Mouse (Mus musculus): ENCODE measurements around the gene Hp1bp3. TPM values are rescaled to one million over a fixed set of nuclear protein-coding genes. Genes with fewer than 3 reads are reported as not detected.

Gene Hp1bp3
- total RNA-seq, 2 experiments from 2014 or later = 153 to 154 TPM

GRCm38 (mm10) chr4:138219331-138219730 lies 3.2 kb downstream of the Hp1bp3 start:
- intact Hi-C loops (cut with DNase I) = no loop called here
- DNase-seq (ENCODE audit: extremely low spot score in 1 of 2, low spot score in 2 of 2) = no peak

GRCm38 (mm10) chr4:138220761-138221160 lies 4.7 kb downstream of the Hp1bp3 start:
- DNase-seq (ENCODE audit: extremely low spot score in 1 of 2, low spot score in 2 of 2) = no peak
- intact Hi-C loops (cut with DNase I) = no loop called here

DNA sequence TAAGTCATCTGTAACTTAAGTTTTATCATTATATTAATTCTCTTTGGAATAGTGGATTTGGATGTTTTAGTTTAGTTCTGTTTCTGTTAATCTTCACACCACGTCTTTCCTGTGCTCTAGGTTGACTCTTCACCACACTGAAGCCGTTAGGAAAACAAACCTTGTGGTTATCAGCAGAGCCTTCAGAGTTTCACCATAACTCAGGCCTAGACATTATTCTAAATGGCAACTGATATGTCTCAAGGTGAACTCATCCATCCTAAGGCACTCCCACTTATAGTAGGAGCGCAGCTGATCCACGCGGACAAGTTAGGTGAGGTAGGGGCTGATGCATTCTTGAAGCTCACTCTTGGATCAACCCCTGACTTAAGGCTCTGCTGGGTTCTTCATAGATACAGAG lies 5.3 kb downstream of the Hp1bp3 start:
- intact Hi-C loops (cut with DNase I) = no loop called here
- no peak for DNase-seq (ENCODE audit: extremely low spot score in 1 of 2, low spot score in 2 of 2)

DNA sequence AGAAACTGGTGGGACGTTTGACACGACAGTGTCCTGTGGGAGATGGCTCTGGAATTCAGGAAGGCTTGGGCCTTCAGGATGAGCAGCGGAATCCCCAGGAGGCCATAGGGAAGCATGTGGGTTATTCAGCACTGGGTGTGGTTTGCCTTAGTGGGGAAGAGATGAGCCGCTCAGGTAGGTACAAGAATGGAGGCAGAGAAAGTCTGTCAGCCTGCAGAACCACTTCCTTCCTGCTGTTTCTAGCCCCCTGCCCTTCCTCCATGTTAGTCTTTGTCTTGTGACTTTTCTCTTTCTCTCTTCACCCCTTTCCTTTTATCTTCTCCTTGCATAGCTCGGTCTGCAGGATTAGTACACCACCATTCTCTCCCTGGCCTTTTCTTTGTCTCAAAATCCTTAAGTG lies 6.3 kb downstream of the Hp1bp3 start:
- no peak for DNase-seq (ENCODE audit: extremely low spot score in 1 of 2, low spot score in 2 of 2)
- intact Hi-C loops (cut with DNase I) = no loop called here

DNA sequence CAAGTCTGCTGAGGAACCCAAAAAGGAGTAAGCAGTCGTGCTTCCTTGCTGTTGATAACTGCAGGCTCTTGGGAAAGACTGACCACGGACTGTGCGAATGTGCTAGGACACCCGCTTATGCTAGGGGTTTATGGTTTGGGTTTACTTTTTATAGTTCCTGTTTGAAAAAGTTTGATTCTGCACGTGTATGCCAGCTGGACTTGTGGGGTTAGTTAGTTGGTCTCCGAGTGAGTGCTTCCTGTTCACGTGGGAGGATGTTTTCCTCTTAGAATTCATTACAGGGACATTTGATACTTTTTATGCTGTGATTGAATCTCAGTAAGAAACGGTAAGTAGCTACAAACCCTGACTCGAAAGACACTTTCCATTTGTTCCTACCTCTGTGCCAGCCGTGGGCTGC lies 7.5 kb downstream of the Hp1bp3 start:
- no peak for DNase-seq (ENCODE audit: extremely low spot score in 1 of 2, low spot score in 2 of 2)
- intact Hi-C loops (cut with DNase I) = no loop called here

- peak; percentile 70 to 71 for DNase-seq (ENCODE audit: extremely low spot score in 1 of 2, low spot score in 2 of 2)
- intact Hi-C loops (cut with DNase I) = no loop called here
Measured at GRCm38 (mm10) chr4:138246756-138247665, 30.9 kb downstream of the Hp1bp3 start.

DNA sequence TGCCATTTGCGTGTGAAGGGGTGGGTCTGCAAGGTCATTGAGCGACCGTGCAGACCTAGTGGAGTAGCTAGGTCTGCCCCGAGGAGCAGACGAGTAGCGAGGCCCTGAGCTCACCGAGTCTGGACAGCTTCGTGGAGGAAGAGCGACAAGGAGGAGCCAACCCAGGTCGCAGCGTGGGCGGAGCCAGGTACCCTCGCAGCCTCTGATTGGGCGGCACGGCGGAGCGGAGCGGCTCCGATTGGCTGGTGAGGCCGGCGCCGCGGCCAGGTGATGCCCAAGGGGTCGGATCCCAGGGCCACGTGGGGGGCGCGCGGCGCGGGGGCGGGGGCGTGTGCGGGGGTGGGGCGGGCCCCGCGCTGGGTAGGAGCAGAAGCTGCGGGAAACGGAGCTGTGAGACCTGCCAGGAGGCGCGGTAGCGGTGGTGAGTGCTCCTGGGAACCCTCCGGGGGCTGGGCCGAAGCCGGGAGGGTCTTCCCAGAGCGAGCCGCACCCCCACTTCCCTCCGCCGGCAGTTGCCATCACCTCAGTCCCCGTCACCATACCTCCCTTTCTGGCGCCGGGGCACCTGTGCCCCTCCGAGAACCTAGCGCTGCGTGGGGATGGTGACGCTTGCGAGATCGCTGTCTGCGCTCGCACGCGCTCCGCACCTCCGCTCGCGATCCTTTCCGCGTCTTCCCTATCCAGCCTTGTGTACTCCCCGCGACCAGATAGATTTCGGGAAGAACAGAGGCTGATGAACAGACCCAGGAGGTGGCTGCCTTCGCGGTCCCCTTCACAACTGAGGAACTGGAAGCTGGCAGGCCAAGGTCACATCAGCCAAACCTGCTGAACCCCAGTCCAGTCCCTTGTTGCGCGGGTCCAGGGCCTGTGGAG lies 34.2 kb downstream of the Hp1bp3 start, which contains the start of the genes Sh2d5 and Kif17:
Gene Sh2d5, plus strand, starts transcription at position 316 of the 873 bp plus-strand sequence.
Gene Kif17, plus strand, starts transcription at position 348 of the 873 bp plus-strand sequence.
- intact Hi-C loops (cut with DNase I) = no loop called here
- peak; percentile 84 to 90 for DNase-seq (ENCODE audit: extremely low spot score in 1 of 2, low spot score in 2 of 2)

DNA sequence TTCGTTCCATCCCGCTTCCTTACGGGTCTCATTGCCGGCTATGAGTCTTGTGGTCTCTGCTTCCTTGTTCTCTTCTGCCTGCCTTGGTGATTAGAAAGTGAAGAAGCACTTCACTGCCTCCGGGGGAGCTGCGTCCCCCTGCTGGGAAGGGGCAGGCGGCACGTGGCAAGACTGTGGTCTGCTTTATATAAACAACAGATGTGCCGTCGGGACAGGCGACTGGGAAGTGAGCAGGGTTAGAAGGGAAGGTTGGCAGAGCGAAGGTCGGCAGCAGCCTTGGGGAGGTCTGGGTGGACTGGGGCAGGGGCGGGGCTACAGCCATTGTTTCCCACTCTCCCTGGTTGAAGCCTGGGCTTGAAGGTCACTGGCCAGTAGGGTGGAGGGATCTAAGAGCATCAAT lies 35.7 kb downstream of the Hp1bp3 start:
- DNase-seq (ENCODE audit: extremely low spot score in 1 of 2, low spot score in 2 of 2) = peak in 1 of 2 experiments; percentile 66
- intact Hi-C loops (cut with DNase I) = no loop called here

DNA sequence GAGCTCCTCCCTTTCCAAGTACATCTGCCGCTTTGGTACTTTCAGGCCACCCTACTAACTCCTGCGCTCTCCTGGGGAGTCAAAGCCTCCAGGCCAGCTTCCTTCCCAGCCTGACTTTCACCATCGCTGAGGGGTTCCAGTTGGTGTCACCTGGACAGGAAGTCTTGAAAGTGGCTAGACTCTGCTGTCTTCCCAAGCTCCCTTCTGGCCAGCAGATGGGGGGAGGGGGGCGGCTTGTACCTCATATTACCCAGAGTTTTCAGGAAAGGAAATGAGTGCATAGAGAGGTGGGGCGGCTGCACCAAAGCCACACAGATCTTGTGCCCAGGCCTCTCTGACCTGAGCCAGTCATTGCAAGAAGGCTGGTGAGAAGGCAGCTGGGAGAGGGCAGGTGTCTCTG lies 36.1 kb downstream of the Hp1bp3 start:
- intact Hi-C loops (cut with DNase I) = no loop called here
- no peak for DNase-seq (ENCODE audit: extremely low spot score in 1 of 2, low spot score in 2 of 2)

DNA sequence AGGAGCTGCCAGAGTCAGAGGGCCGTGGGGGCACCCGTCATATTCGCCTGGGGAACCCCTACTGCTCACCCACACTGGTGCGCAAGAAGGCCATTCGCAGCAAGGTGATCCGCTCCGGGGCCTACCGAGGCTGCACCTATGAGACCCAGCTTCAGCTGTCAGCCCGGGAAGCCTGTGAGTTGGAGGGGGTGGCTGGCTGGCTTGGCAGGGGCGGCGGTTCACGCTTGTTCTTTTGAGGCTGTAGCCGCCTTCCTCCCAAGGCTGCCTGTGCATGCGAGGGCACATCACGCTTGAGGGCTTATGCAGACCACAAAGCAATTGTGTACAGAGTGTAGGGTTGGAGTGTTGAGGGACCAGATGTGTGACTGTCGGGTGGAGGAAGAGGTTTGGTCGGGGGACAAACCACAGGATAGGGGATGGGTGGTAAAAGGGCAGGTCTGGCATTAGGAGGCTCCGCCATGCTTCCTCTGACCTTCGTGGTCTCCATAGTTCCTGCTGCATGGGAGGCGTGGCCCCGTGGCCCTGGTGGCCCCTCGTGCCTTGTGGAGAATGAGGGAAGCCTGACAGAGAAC lies 41.1 kb downstream of the Hp1bp3 start:
- intact Hi-C loops (cut with DNase I) = no loop called here
- DNase-seq (ENCODE audit: extremely low spot score in 1 of 2, low spot score in 2 of 2) = peak in 1 of 2 experiments; percentile 26

- no peak for DNase-seq (ENCODE audit: extremely low spot score in 1 of 2, low spot score in 2 of 2)
- intact Hi-C loops (cut with DNase I) = no loop called here
Measured at GRCm38 (mm10) chr4:138258663-138259062, 42.6 kb downstream of the Hp1bp3 start.

GRCm38 (mm10) chr4:138259482-138259881 lies 43.4 kb downstream of the Hp1bp3 start:
- intact Hi-C loops (cut with DNase I) = no loop called here
- DNase-seq (ENCODE audit: extremely low spot score in 1 of 2, low spot score in 2 of 2) = no peak

GRCm38 (mm10) chr4:138261843-138262681 lies 46.0 kb downstream of the Hp1bp3 start:
- peak; percentile 82 to 94 for DNase-seq (ENCODE audit: extremely low spot score in 1 of 2, low spot score in 2 of 2)
- intact Hi-C loops (cut with DNase I) = no loop called here

- intact Hi-C loops (cut with DNase I) = no loop called here
- no peak for DNase-seq (ENCODE audit: extremely low spot score in 1 of 2, low spot score in 2 of 2)
Measured at GRCm38 (mm10) chr4:138267869-138268268, 51.8 kb downstream of the Hp1bp3 start.

DNA sequence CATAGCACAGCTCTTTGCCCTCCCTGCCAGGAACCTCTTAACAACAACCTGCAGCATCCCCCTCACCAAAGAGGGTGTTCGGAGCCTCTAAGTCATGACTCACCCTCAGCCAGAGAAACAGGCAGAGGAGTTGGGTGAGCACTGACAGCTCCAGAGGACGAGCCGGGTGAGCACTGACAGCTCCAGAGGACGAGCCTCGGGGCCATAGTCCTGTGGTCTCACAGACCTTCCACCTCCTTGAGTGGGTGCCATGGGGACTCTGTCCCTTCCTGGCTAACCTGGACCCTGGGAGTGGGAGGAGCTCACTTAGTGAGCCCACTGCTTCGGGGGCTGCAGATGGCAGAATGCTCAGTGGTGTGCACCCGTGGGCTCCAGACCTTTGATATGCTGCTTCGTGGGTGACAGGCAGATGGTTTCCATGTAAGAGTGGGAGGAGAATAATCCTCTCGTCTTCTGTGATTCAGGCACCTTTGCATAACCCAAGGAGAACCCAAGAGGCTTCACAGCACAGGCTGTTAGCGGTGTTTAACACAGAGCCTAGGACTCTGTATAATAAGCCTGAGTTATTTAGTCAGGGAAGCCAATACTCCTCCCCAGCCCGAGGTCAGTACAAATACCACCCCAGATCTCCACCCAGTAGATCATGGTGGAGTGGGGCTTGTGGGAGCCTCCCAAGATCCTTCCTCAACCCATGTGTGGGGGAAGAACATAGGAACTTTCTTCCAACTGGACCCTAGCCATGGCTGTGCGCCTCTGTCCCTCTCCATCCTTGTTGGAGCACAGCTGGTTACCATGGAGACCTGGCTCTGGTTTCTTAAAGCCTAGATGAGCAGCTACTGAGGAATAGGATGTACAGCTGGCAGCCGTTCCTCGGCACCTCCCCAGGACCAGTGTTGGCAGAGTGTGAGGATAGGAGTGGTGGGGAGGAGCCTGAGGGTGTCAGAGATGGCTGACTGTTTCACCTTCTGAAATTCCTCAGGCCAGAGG lies 56.2 kb downstream of the Hp1bp3 start:
- intact Hi-C loops (cut with DNase I) = no loop called here
- peak in 1 of 2 experiments; percentile 48 for DNase-seq (ENCODE audit: extremely low spot score in 1 of 2, low spot score in 2 of 2)

- DNase-seq (ENCODE audit: extremely low spot score in 1 of 2, low spot score in 2 of 2) = no peak
- intact Hi-C loops (cut with DNase I) = no loop called here
Measured at GRCm38 (mm10) chr4:138278346-138278745, 62.2 kb downstream of the Hp1bp3 start.

DNA sequence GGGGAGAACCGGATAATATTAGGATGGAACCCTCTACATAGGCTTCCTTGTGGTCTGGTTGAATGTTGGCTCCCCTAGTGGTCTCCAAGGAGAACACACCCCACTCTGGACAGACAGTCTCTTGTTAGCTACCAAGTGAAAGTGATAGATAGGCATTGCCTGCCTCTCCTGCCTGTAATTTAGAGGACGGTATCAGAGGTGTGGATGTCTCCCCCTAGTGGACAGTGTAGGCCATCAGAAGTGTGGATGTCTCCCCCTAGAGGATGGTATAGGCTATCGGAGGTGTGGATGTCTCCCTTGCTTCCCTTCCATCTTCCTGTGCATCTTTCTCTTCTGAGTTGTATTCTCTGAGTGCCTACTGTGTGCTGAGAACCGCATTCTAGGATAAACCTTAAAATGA lies 66.7 kb downstream of the Hp1bp3 start:
- intact Hi-C loops (cut with DNase I) = no loop called here
- DNase-seq (ENCODE audit: extremely low spot score in 1 of 2, low spot score in 2 of 2) = peak; percentile 47 to 62
